Mouse (Mus musculus) retina, postnatal 7 days (tissue): ENCODE data around the gene Dhx9.
A peak's percentile ranks its signal among the peaks of the same experiment; 100 is the strongest.
"Not testable (repeated sequence)": the region's sequence is repeated elsewhere in the genome, so short reads cannot be mapped to it uniquely, and the experiment has no call there.

Experiments
- DNase-seq: peaks from one replicate; pipeline ENCODE4 v3.0.0-alpha.2; 2012; ENCODE audit warnings: low read depth, low spot score

Gene Dhx9

GRCm38 (mm10) chr1:153486120-153486519 is 1.3 kb downstream of the Dhx9 start:
- not testable (repeated sequence) for DNase-seq

GRCm38 (mm10) chr1:153485201-153485796 is 2.2 kb downstream of the Dhx9 start:
- no peak for DNase-seq

- no peak for DNase-seq
Measured at GRCm38 (mm10) chr1:153481025-153481412, 6.4 kb downstream of the Dhx9 start.

- DNase-seq, result peak; percentile 39
Measured at GRCm38 (mm10) chr1:153480386-153481024, 7.0 kb downstream of the Dhx9 start.

GRCm38 (mm10) chr1:153479296-153479695 is 8.2 kb downstream of the Dhx9 start:
- no peak for DNase-seq

- no peak for DNase-seq
Measured at GRCm38 (mm10) chr1:153461796-153462195, 25.7 kb downstream of the Dhx9 start.

GRCm38 (mm10) chr1:153456137-153456536 is 31.3 kb downstream of the Dhx9 start:
- DNase-seq, result no peak

GRCm38 (mm10) chr1:153453146-153453642 is 34.3 kb downstream of the Dhx9 start:
- DNase-seq, result no peak

GRCm38 (mm10) chr1:153451237-153452154 is 36.0 kb downstream of the Dhx9 start:
- peak; percentile 14 for DNase-seq

GRCm38 (mm10) chr1:153446120-153446831 is 41.2 kb downstream of the Dhx9 start:
- no peak for DNase-seq

- no peak for DNase-seq
Measured at GRCm38 (mm10) chr1:153443632-153444031, 43.8 kb downstream of the Dhx9 start.

- DNase-seq, result no peak
Measured at GRCm38 (mm10) chr1:153443019-153443418, 44.4 kb downstream of the Dhx9 start.

GRCm38 (mm10) chr1:153441656-153442055 is 45.8 kb downstream of the Dhx9 start:
- no peak for DNase-seq

- DNase-seq, result no peak
Measured at GRCm38 (mm10) chr1:153440752-153441151, 46.7 kb downstream of the Dhx9 start.

- no peak for DNase-seq
Measured at GRCm38 (mm10) chr1:153437536-153437935, 49.9 kb downstream of the Dhx9 start.

GRCm38 (mm10) chr1:153433851-153434589 is 53.4 kb downstream of the Dhx9 start:
- no peak for DNase-seq

- no peak for DNase-seq
Measured at GRCm38 (mm10) chr1:153432329-153432728, 55.1 kb downstream of the Dhx9 start.

GRCm38 (mm10) chr1:153431701-153432100 is 55.8 kb downstream of the Dhx9 start:
- no peak for DNase-seq

- DNase-seq, result no peak
Measured at GRCm38 (mm10) chr1:153431158-153431557, 56.3 kb downstream of the Dhx9 start.

GRCm38 (mm10) chr1:153424770-153425584 is 62.5 kb downstream of the Dhx9 start, which contains the start of gene Shcbp1l:
Shcbp1l (plus strand) TSS chr1:153425162.
- peak; percentile 30 for DNase-seq
